Mouse (Mus musculus): ENCODE data around the gene Rasgrp1.

Rasgrp1 gene

DNA sequence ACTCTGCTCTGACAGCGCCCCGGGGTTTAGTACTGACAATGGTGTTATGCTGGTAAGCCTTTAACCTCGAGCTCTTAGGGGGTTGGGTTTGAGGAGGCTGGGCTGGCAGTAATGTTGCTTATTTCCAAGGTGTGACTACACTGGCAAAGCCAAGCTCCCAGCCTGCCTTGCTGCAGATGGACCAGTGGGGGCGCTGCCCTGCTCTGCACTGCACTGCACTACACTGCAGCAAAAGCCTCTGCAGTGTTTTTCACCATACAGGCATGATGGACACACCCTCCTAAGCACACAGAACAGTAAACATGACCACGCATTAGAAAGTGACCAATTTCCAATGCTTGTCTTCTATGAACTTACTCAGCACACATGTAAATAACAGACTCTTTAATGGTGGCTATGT is 11.2 kb downstream of the Rasgrp1 start:
- peak in 1 of 2 experiments; percentile 23 for DNase-seq (ENCODE audit: low spot score in 2 of 2)

DNA sequence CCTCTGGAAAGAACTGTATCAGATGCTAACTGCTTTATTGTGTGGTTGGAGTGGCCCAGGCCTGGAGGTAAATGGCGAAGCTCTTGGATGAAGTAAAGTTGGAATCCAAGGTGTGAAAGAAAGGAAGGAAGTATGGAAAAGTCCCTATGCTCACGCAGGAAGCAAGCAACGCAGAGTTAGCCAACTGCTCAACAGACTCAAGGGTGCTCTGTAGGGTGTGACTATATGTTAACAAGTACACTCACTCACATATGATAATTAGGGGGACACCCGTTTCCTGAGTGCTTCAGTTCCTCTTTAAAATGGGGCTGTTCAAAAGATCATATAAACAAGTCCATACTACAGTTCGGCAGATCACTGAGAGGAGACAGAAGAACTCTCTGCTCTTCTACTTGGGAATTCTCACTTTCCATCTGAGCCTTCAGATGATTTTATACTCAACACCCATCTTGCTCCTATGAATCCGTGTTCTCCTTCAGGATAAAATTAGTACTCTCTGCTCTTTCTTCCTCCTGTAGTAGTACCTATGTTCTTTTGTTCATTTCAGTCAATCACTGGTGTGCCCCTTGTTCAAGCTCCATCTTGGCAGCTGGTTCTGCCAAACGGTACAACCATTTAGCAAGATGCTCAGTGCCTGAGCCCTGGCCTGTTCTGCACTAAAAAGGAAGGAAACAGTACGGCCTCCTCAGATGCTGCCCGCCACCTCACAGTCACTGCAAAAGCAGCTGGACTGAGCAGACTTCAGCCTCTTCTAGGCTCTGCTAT is 14.1 kb downstream of the Rasgrp1 start:
- DNase-seq (ENCODE audit: low spot score in 2 of 2): peak in 1 of 2 experiments; percentile 32

DNA sequence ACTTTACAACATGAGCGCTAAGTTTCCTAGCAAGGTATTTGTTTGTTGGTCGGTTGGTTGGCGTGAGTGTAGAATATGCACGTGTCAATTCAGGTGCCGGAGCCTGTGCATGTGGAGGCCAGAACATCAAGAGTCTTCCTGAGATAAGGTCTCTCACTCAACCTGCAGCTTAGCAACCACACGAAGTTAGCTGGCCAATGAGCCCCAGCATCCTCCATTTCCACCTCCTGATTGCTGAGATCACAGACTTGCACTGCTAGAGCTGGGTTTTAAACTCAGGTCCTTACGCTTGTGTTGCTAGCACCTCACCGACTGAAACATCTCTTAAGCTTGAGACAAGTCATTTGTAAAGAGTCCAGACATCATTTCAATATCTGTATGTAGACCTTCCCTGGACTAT is 20.4 kb downstream of the Rasgrp1 start:
- no peak for DNase-seq (ENCODE audit: low spot score in 2 of 2)

DNA sequence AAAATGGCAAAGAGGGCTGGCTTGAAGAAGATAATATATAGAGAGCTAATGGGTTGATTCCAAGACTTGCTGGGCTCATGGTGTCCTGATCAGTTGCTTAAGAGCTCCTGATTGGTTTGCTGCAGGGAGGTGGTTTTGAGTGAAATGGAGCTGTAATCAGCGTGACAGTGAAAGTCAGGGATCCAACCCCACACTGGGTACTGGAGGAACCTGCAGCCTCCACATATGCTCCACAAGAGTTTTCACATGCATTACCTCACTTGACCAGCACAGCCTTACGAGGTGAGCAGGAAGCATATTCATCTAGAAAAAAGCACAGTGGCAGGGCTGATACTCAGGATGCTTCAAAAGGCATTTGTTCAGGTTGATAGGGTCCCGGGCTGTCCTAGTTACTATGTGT is 21.6 kb downstream of the Rasgrp1 start:
- no peak for DNase-seq (ENCODE audit: low spot score in 2 of 2)

DNA sequence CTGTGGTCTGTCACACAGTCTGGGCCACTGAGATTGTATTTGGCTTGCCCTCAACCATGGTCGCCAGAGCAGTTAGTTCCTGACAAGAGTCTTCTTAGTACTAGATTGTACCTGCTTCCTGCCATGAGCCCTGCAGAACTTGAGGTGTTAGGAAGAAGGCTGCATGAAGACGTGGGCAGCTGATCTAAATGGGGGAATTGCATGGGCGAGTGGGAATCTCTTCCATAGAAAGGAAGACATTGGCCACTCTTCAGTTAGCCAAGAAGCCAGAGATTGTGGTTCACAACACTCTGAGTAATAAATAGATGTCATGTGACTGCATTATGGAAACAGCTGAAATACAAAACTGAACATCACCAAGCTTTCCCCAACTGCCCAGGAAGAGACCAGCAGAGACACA is 23.8 kb downstream of the Rasgrp1 start:
- DNase-seq (ENCODE audit: low spot score in 2 of 2): no peak

DNA sequence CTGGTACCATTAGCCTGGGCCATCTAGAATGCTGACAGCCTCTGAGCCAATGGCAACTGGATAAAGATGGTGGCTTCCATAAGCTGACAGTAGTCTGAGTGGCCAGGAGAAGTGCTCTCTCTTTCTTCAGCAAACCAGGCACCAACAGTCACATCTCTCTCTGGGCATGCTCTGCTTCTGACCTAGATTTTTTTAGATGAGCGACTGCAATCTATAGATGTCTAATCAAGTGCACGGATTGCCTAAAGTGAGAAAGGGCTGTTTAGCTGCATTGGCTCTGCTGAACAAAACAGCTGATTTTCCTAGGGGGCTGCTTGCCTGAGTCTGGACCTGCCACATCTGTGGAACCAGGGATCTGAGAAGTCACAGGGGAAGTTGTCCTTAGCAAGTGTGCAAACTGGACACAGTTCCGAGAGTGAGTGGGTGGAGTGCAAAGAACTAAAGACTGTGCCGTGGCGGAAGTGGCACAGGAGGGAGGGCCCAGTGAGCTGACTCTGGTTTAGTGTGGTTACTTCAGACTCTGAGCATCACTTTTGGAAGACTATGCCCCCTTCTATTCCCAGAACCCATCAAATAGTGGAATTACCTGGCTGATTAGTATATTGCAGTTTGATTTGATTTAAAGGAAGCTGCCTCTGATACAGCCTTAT is 29.1 kb downstream of the Rasgrp1 start:
- DNase-seq (ENCODE audit: low spot score in 2 of 2): peak in 1 of 2 experiments; percentile 18

DNA sequence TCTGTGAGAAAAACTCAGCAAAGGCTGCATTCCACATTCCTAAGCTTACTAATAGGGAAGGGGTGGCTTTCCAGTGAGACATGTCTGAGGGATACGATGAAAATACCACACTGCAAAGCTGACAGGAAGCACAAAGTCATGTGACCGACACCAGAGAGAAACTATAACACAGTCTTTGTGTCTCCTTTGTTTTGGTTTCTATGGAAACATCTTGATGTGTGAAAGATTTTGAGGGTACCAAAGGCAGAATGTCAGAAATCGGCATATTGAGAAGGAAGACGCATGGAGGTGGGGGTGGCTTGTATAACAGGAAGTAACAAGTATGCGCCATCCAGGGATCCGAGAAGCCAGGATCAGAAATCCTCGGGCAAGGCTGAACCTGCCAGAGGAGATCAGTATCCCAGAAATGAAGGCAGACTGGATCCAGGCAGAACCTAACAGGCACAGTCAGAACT is 30.3 kb downstream of the Rasgrp1 start:
- peak; percentile 32 to 57 for DNase-seq (ENCODE audit: low spot score in 2 of 2)

DNA sequence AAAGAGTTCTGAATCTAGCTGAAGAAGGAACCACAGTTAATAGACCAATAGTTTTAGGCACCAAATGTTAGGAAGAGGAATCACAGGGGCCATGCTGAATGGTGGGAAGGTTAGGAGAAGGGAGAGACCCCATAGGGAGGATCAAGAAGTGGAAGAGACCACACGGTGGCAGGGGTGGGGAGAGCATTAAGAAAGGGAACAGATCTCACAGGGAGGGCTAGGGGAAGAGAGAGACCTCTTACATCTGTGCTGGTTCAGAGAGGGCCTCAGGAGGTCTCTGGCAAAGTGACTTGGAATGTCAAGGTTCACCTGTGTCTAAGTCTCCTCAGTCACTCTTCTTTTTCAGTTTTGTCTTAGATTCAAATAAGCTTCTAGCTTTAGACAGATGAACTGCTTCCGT is 30.8 kb downstream of the Rasgrp1 start:
- no peak for DNase-seq (ENCODE audit: low spot score in 2 of 2)

DNA sequence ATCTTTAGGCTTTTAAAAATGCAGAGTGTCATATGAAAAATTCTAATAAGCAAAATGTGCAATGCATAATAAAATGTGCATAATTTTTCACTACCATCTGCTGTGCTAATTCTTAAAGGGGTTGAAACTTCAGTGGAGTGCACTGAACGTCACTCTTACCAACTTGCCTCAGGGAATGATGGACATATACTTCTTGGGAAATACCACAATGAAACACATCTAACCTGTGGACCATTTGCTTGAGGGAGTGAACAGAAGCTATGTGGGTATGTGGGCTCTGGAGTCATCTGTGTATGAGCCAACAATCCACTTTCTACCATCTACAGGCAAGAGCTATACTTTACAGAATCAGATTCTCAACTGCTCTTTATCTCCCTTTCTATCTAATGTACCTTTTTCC is 31.5 kb downstream of the Rasgrp1 start:
- DNase-seq (ENCODE audit: low spot score in 2 of 2): peak in 1 of 2 experiments; percentile 4

DNA sequence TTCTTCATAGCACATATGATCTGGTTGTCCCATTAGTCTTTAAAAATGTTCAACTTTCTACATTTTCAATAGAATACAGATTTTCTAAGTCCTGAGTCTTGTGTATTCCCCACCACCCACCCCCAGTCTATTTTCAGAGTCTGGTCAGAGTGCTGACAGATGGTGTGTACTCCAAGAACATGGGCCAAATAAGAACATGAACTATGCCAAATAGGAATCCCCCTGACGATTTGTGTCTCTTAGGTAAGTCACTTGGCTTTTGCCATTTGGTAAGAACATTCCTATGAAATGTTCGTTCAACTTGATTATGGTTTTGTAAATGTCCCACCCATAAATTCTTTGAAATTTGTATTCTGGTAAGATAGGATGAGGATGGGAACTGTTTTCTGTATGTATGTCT is 33.8 kb downstream of the Rasgrp1 start:
- DNase-seq (ENCODE audit: low spot score in 2 of 2): peak in 1 of 2 experiments; percentile 4

DNA sequence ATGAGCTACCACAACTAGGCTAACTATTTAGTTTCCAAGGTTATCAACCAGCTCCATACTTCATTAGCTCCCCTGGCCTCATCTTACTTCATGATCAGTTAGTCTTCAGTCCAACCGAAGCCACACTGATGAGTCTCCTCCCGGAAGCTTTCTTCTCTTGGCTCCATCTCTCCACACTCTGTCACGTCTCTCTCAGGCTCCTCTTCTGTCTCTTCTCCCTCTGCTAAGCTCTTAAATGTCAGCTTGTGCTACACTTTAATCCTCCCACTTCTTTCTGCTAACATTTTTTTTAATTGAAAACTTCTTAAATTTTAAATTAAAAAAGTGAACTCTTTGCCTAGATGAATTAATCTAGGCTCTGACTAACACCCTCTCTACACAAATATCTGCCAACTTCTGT is 34.8 kb downstream of the Rasgrp1 start:
- DNase-seq (ENCODE audit: low spot score in 2 of 2): peak in 1 of 2 experiments; percentile 23

DNA sequence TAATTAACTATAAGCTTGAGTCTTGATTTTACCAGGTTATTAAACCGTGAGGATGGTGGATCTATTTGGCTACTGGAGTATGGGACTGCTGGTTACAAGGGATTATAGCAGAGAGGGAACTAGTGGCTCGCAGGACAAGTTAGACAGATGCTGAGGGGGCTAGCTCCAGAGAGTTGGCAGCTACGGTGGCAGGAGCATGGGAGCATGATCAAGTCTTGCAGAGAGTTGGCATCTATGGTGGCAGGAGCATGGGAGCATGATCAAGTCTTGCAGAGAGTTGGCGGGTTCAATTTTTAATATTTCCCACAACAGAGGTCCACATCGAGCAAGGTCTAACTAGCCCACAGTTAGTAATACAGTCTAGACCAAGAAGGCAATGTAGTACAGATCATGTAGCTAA is 37.9 kb downstream of the Rasgrp1 start:
- DNase-seq (ENCODE audit: low spot score in 2 of 2): peak in 1 of 2 experiments; percentile 14

DNA sequence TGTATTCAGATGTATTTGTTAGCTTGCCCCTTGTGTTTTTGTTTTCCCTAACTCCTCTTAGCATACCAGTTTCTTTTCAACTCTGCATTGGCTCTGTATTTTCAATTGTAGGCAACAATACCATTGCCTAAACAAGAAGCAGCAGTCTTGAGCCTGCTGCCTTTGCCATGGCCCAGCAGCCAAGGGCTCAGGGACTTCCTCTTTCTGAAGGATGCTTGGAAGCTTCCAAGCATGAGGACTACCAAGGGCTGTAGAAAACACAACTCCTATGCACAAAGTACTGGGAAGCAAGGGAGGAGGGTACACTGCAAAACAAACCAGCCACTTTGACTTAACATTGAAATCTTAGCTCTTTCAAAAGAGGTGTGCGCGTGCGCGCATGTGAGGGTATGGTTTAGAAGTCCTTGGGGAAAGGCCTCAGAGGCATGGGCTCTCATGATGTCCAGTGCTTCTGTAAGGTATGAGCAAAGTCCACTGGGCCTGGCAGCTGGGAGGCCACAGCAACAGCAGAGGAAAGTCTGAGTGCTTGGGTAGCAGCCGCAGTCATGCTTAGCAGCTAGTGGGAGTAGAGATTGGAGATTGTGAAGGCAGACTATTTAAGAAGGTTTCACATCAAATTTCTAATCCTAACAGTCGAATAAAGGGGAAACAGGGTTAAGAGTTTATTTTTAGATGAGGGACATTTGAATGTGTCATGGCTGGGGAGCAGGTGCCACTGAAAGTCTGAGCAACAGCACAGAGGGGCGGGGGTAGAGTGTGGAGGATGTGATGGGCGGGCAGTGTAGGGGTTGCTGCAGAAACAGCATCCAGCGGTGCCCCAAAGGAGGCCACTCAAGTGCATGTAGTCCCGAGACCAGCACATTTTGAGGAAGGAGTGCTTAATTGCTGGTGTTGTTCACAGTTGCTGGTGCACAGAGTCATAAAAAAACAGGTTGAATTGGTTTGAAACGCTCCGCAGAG is 39.1 kb downstream of the Rasgrp1 start:
- no peak for DNase-seq (ENCODE audit: low spot score in 2 of 2)

DNA sequence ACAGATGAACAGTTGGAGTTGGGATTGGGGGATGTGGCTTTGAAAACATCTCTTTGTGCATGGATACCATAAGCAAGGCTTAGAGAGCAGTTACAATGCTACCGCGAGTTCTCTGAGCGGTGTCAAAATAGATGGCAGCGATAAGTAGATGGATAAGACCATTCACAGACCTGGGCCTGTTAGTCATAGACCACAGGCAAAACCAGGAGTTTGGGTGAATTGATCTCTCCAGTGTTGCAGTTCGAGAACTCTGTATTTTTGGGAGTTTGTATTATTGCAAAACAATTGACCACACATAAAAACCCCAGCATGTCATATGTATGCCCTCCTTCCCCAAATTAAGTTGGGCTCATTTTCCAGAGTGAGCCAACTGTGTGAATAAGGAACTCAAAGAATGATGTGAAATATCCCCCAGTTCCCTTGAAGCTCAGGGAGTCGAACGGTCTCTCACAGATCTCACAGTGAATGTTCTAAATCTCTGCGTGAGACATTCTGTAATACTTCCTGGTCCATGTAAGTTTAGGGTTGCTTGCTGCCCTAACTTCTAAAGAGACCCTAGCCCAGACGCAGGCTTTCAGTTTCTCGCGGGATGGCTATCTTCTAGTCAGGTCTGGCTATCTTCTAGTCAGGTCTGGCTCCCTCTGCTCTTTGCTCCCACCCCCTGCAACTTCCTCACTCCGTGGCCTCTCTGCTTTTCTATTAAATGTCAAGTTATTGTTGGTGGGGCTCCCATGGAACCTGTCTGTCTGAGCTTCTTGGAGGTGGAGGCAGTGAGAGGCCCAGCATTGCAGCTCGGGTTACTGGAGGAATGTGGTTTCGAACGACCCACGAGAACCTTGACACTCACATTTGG is 43.0 kb downstream of the Rasgrp1 start:
- no peak for DNase-seq (ENCODE audit: low spot score in 2 of 2)

DNA sequence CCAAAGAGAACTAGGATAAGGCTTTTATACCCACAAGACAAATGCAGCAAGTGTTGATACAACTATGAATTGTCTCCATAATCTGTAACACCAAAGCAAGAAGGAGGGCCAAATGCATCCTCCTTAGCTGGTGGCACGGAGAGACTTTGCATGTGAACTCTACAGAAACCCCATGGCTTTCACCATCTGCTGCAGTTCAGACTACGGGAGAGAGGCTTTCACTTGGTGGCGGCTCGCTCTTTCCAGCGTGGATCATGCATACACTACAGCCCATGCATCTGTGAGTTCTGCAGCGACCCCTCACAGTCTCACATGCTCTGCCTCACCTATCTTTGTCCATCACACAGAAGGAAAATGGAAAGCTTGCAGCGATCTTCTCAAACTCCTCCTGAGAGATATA is 54.5 kb downstream of the Rasgrp1 start:
- no peak for DNase-seq (ENCODE audit: low spot score in 2 of 2)

DNA sequence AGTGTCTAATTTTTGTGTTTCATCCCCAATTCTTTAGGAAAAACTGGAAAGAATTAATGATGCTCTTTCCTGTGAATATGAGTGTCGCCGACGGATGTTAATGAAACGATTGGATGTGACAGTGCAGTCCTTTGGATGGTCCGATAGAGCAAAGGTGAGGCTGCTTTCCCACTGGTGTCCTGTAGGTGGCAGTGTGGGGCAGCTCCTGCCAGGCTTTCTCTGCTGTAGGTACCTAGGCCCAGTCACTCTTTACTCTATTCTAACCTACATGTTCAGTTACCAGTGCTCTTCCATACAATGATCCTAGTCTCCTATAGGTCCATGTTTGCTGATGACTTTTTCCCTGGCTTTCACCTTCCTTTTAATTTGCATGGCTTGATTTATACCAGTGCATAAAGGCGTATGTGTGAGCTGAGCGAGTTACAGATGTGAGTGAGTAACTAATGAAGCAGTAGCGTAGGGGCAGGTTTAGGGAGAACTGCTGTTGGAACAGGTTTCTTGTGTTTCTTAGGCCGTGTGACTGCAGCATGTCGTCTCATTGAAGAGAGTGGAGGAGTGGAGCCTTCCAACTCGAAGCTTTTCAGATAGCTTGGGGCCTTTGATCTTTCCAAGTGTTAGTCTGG is 78.9 kb downstream of the Rasgrp1 start:
- DNase-seq (ENCODE audit: low spot score in 2 of 2): peak; percentile 54 to 67

DNA sequence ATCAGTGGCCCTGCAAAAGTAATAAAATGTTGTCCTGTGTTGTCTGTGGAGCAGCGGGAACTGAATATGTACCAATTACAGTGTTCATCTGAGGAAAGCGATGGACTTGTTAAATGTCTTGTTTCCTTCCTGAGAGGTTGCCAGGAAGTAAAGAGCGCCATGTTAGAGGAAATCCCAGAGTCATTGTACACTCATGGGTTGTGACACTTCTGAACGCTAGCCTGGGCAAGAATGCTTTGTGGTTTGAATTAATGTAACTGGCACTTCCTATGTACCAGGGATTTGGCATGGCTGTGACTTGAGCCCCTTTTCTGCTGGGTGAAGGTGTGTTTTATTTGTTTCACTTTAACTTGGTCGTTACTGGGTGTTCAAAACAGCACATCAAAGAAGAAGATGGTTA is 80.6 kb downstream of the Rasgrp1 start:
- DNase-seq (ENCODE audit: low spot score in 2 of 2): no peak

DNA sequence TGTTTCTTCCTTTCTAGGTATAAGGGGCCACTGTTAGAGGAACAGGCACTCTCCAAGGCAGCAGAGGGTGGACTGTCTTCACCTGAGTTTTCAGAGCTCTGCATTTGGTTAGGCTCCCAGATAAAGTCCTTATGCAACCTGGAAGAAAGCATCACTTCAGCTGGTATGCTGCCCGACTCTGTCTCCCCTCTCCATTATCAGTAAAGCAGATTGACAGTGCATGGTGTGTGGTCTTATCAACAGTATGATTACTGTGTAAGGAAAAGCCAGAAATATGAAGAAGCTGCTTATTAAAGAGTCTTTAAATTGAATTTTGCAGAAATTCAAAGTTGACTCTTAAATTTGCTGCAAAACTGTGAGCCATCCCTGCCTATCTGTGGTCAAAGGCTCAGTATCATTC is 85.2 kb downstream of the Rasgrp1 start:
- DNase-seq (ENCODE audit: low spot score in 2 of 2): no peak

DNA sequence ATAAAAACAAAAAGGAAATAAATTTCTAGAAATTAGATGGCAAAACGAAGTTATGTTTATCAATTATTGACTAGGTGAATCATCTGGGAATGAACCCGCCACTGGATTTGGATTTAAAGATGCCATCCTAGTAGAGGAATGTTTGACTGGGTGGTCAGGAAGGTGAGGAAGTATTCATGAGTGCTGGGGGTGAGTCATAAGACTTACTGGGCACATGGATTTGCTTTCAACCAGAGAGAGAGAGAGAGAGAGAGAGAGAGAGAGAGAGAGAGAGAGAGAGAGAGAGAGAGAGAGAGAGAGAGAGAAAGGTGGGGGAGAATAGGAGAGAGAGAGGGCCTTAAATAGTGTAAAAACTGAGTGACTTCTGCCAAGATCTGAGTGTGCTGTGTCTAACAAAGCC is 87.4 kb downstream of the Rasgrp1 start:
- no peak for DNase-seq (ENCODE audit: low spot score in 2 of 2)

DNA sequence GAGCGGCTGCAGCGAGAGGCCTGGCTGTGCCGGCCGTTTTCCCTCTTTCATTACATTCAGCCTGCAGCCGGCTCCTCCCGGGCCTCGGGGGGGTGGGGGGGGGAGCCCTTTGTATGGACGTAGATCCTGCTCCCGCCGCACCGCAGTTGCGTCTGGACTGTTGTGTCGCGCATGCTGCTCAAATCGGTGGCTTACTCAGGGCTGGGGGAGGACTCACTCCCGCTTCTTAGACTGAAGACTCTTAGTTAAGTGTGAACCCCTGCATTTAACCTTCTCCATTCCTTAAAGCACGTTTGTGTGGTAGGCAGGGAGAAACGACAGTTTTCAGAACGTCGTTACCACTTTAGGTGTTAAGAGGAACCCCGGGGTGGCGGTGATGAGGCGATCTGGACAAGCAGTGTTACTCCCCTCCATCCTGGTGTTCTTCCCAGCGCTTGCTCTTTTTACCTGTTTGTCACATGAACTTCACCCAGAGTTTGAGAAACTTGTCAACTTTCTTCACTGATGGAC is 92.7 kb downstream of the Rasgrp1 start:
- DNase-seq (ENCODE audit: low spot score in 2 of 2): no peak

Data from right cerebral cortex, postnatal 10 days (tissue).